Mouse (Mus musculus) MEL (cell line): ENCODE measurements around the gene Arid1b. TPM values are rescaled to one million over a fixed set of nuclear protein-coding genes. Genes with fewer than 3 reads are reported as not detected.

Experiments
- DNase-seq: peaks from one replicate; pipeline ENCODE4 v3.0.0; 2011; ENCODE audit warnings: low read depth, low spot score
- H3K27ac ChIP-seq: 2 replicates; pipeline ENCODE4 v1.5.1; 2012; ENCODE audit warnings: low read depth, mild to moderate bottlenecking, control low read depth, low read length, moderate library complexity; ENCODE audit not compliant: control insufficient read depth
- H3K27me3 ChIP-seq, 2 experiments: fragments of 150-350 bp in 1 of 2; sonication (generic) in 1 of 2; 2 replicates each; pipeline ENCODE4 v1.6.1; 2012; ENCODE audit warnings: low read length in 2 of 2, mild to moderate bottlenecking in 2 of 2, improper control_type of control experiment in 1 of 2, moderate library complexity in 1 of 2; ENCODE audit not compliant: insufficient read depth in 2 of 2, control insufficient read depth in 1 of 2
- H3K36me3 ChIP-seq, 2 experiments: 2 replicates each; pipeline ENCODE4 v1.6.1; 2012 to 2014; ENCODE audit warnings: low read length in 2 of 2, improper control_type of control experiment in 1 of 2, inconsistent platforms in 1 of 2, mild to moderate bottlenecking in 1 of 2; ENCODE audit not compliant: insufficient read depth in 2 of 2, control insufficient read depth in 1 of 2
- H3K4me1 ChIP-seq, 2 experiments: fragments of 150-350 bp in 1 of 2; sonication (generic) in 1 of 2; 2 replicates each; pipeline ENCODE4 v1.6.1; 2012; ENCODE audit warnings: low read length in 2 of 2, improper control_type of control experiment in 1 of 2, mild to moderate bottlenecking in 1 of 2; ENCODE audit not compliant: insufficient read depth in 2 of 2, control insufficient read depth in 1 of 2
- H3K4me3 ChIP-seq, 2 experiments: fragments of 150-350 bp in 1 of 2; sonication (generic) in 1 of 2; 2 replicates each; pipeline ENCODE4 v1.5.1; 2012; ENCODE audit warnings: low read depth in 2 of 2, low read length in 2 of 2, mild to moderate bottlenecking in 2 of 2, moderate library complexity in 2 of 2, control low read depth in 1 of 2, improper control_type of control experiment in 1 of 2; ENCODE audit not compliant: control insufficient read depth in 1 of 2, insufficient read depth in 1 of 2
- H3K79me2 ChIP-seq: 2 replicates; pipeline ENCODE4 v1.6.1; 2012; ENCODE audit warnings: mild to moderate bottlenecking, low read length, moderate library complexity; ENCODE audit not compliant: control insufficient read depth, poor library complexity, insufficient read depth
- H3K9ac ChIP-seq: 2 replicates; pipeline ENCODE4 v1.6.1; 2012; ENCODE audit warnings: low read depth, mild to moderate bottlenecking, control low read depth, low read length, moderate library complexity; ENCODE audit not compliant: control insufficient read depth, poor library complexity, severe bottlenecking
- H3K9me3 ChIP-seq: fragments of 150-350 bp; sonication (generic); replicated peaks from 2 replicates; pipeline ENCODE4 v1.6.1; 2012; ENCODE audit warnings: mild to moderate bottlenecking, low read length, improper control_type of control experiment, moderate library complexity; ENCODE audit not compliant: insufficient read depth
- BHLHE40 ChIP-seq: IDR thresholded peaks from 2 replicates; pipeline ENCODE4 v1.6.1; 2012; ENCODE audit warnings: low read depth, mild to moderate bottlenecking, inconsistent platforms, low read length, improper control_type of control experiment, borderline replicate concordance
- CHD1 ChIP-seq: IDR thresholded peaks from 2 replicates; pipeline ENCODE4 v1.6.1; 2012; ENCODE audit warnings: low read depth, mild to moderate bottlenecking, inconsistent platforms, low read length, improper control_type of control experiment
- CHD2 ChIP-seq: IDR thresholded peaks from 2 replicates; pipeline ENCODE4 v1.6.1; 2011; ENCODE audit warnings: low read length, improper control_type of control experiment
- ELF1 ChIP-seq: IDR thresholded peaks from 2 replicates; pipeline ENCODE4 v1.6.1; 2014; ENCODE audit warnings: low read depth, mild to moderate bottlenecking, inconsistent platforms, low read length, improper control_type of control experiment, moderate library complexity
- ETS1 ChIP-seq: IDR thresholded peaks from 2 replicates; pipeline ENCODE4 v1.6.1; 2012; ENCODE audit warnings: low read depth, mild to moderate bottlenecking, inconsistent platforms, low read length, improper control_type of control experiment, moderate library complexity
- GABPA ChIP-seq: IDR thresholded peaks from 2 replicates; pipeline ENCODE4 v1.6.1; 2012; ENCODE audit warnings: low read depth, mild to moderate bottlenecking, inconsistent platforms, low read length, improper control_type of control experiment, moderate library complexity
- KAT2A ChIP-seq: conservative IDR thresholded peaks from 2 replicates; pipeline ENCODE4 v1.6.1; 2012; ENCODE audit warnings: low read depth, low read length, improper control_type of control experiment, inconsistent platforms
- MEF2A ChIP-seq: IDR thresholded peaks from 2 replicates; pipeline ENCODE4 v1.6.1; 2014; ENCODE audit warnings: low read depth, mild to moderate bottlenecking, inconsistent platforms, low read length, improper control_type of control experiment; ENCODE audit not compliant: poor library complexity, insufficient replicate concordance, severe bottlenecking; ENCODE audit errors: extremely low read depth
- MXI1 ChIP-seq: IDR thresholded peaks from 2 replicates; pipeline ENCODE4 v1.6.1; 2011; ENCODE audit warnings: mild to moderate bottlenecking, low read depth, low read length, improper control_type of control experiment
- NELFE ChIP-seq: IDR thresholded peaks from 2 replicates; pipeline ENCODE4 v1.6.1; 2011; ENCODE audit warnings: low read depth, low read length, improper control_type of control experiment
- POLR2AphosphoS5 ChIP-seq: IDR thresholded peaks from 2 replicates; pipeline ENCODE4 v1.6.1; 2012; ENCODE audit warnings: low read depth, borderline replicate concordance, mild to moderate bottlenecking, inconsistent platforms, low read length, moderate library complexity, mixed read lengths
- RAD21 ChIP-seq: IDR thresholded peaks from 2 replicates; pipeline ENCODE4 v1.6.1; 2011; ENCODE audit warnings: mild to moderate bottlenecking, low read depth, low read length, improper control_type of control experiment
- RCOR1 ChIP-seq: IDR thresholded peaks from 2 replicates; pipeline ENCODE4 v1.6.1; 2012; ENCODE audit warnings: low read depth, mild to moderate bottlenecking, inconsistent platforms, low read length, improper control_type of control experiment
- SIN3A ChIP-seq: IDR thresholded peaks from 2 replicates; pipeline ENCODE4 v1.6.1; 2012; ENCODE audit warnings: low read length, improper control_type of control experiment, inconsistent platforms
- TAL1 ChIP-seq: IDR thresholded peaks from 2 replicates; pipeline ENCODE4 v1.6.1; 2012; ENCODE audit warnings: mild to moderate bottlenecking, inconsistent platforms, low read length, moderate library complexity, mixed read lengths
- TBP ChIP-seq: IDR thresholded peaks from 2 replicates; pipeline ENCODE4 v1.8.0; 2011; ENCODE audit warnings: low read depth, low read length, improper control_type of control experiment
- TCF12 ChIP-seq: IDR thresholded peaks from 2 replicates; pipeline ENCODE4 v1.6.1; 2014; ENCODE audit warnings: low read depth, mild to moderate bottlenecking, inconsistent platforms, low read length, improper control_type of control experiment, moderate library complexity
- UBTF ChIP-seq: IDR thresholded peaks from 2 replicates; pipeline ENCODE4 v1.6.1; 2012; ENCODE audit warnings: low read depth, mild to moderate bottlenecking, inconsistent platforms, low read length, improper control_type of control experiment, moderate library complexity, borderline replicate concordance; ENCODE audit not compliant: insufficient read depth
- USF2 ChIP-seq, 2 experiments: IDR thresholded peaks; 2 replicates each; pipeline ENCODE4 v1.6.1; 2011 to 2012; ENCODE audit warnings: improper control_type of control experiment in 2 of 2, low read length in 2 of 2, borderline replicate concordance in 1 of 2, inconsistent platforms in 1 of 2, low read depth in 1 of 2, mild to moderate bottlenecking in 1 of 2; ENCODE audit not compliant: insufficient read depth in 1 of 2
- ZC3H11A ChIP-seq: IDR thresholded peaks from 2 replicates; pipeline ENCODE4 v1.6.1; 2012; ENCODE audit warnings: low read depth, mild to moderate bottlenecking, inconsistent platforms, low read length, improper control_type of control experiment
- ZKSCAN1 ChIP-seq: IDR thresholded peaks from 2 replicates; pipeline ENCODE4 v1.6.1; 2012; ENCODE audit warnings: low read depth, mild to moderate bottlenecking, inconsistent platforms, low read length, improper control_type of control experiment, moderate library complexity
- ZMIZ1 ChIP-seq: IDR thresholded peaks from 2 replicates; pipeline ENCODE4 v1.6.1; 2012; ENCODE audit warnings: low read depth, mild to moderate bottlenecking, inconsistent platforms, low read length, improper control_type of control experiment, moderate library complexity
- ZNF384 ChIP-seq: IDR thresholded peaks from 2 replicates; pipeline ENCODE4 v1.6.1; 2012; ENCODE audit warnings: low read depth, mild to moderate bottlenecking, inconsistent platforms, low read length, improper control_type of control experiment
- polyA plus RNA-seq, 2 experiments: library from polyadenylated mRNA; stranded (reverse) in 1 of 2; unstranded in 1 of 2; fragments of >175 nt in 1 of 2; fragments of >200 nt in 1 of 2; gene quantifications; 2 replicates each; pipeline versions ENCODE4 v1.2.1 to v1.2.4; 2012; ENCODE audit warnings: low replicate concordance in 2 of 2, low read depth in 1 of 2; ENCODE audit not compliant: insufficient read length in 2 of 2, insufficient read depth in 1 of 2, missing spikeins in 1 of 2
- total RNA-seq: library from RNA; depleted of rRNA; stranded (reverse); fragments of 300-350 nt; gene quantifications from 2 replicates; pipeline ENCODE4 v1.2.3, GENCODE M21; 2012

Arid1b gene
- total and polyA plus RNA-seq, 3 experiments = 13.4 to 17.4 TPM; not detected in 1

DNA sequence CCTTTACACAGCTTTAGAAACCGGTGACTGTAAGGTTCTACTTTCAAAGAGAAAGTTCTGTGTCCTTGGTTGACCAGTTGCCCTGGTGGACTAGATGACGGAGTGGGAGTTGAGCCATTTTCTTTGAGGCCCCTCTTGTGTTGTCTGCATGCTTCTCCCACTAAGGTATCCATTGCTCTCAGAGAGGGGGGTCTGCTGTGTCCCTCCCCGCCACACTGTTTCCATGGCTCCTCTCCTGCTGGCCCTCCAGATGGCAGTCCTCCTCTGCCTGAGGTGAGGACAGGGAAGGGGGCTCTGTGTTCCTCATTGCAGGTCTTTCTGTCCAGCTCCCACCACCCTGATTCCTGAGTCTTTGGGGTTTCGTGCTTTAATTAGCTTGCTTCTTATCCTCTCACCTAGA is 62.5 kb downstream of the Arid1b start:
- no peak for TF ChIP-seq ZKSCAN1
- TF ChIP-seq ETS1 = no peak
- TF ChIP-seq POLR2AphosphoS5 = no peak
- no peak for TF ChIP-seq ELF1
- no peak for TF ChIP-seq UBTF
- TF ChIP-seq USF2 (IDR thresholded peaks at IDR 0.05; ENCODE audit: borderline replicate concordance in 1 of 2, insufficient read depth in 1 of 2, low read depth in 1 of 2, low read length in 2 of 2) = no peak
- TF ChIP-seq MEF2A = no peak
- TF ChIP-seq CHD1 = no peak
- H3K4me1 ChIP-seq = peaks cover 12 to 23% of the 10 kb centered on the region in 2 experiments
- peaks cover 0 to 20% of the 10 kb centered on the region in 2 experiments; a peak in 2 of 4 replicates for H3K36me3 ChIP-seq

DNA sequence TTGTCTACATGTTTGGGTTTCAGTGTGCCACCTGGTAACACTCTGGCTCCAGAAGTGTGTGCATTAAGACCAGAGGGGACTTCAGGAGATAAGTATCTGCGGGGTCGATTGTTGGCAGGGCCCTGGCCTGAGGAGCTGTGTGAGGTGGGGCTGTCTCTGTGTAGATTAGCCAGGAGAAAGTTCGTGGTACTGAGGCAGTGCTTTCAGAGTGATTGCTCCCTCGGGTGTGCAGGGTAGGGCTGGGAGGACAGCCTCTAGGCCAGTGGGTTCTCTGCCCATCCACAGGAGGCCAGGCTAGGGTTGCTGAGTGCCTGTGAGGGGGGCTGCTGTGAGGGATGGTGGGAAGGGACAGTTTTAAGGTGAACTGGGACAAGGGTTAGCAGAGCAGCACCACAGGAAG is 63.2 kb downstream of the Arid1b start:
- Histone ChIP-seq H3K36me3 (peaks cover 0 to 20% of the 10 kb centered on the region in 2 experiments; a peak in 2 of 4 replicates), H3K9me3 (no peaks in the 10 kb centered on the region)

More for the DNA sequence above, 62.5 kb downstream of the Arid1b start:
- H3K27ac ChIP-seq = no peak overlapping the region
- peaks cover 1% of the 10 kb centered on the region for H3K79me2 ChIP-seq
- no peaks in the 10 kb centered on the region for H3K27me3 ChIP-seq
- no peak for DNase-seq
- H3K4me3 ChIP-seq = no peak overlapping the region
- no peak overlapping the region for H3K9ac ChIP-seq
- no peaks in the 10 kb centered on the region for H3K9me3 ChIP-seq

DNA sequence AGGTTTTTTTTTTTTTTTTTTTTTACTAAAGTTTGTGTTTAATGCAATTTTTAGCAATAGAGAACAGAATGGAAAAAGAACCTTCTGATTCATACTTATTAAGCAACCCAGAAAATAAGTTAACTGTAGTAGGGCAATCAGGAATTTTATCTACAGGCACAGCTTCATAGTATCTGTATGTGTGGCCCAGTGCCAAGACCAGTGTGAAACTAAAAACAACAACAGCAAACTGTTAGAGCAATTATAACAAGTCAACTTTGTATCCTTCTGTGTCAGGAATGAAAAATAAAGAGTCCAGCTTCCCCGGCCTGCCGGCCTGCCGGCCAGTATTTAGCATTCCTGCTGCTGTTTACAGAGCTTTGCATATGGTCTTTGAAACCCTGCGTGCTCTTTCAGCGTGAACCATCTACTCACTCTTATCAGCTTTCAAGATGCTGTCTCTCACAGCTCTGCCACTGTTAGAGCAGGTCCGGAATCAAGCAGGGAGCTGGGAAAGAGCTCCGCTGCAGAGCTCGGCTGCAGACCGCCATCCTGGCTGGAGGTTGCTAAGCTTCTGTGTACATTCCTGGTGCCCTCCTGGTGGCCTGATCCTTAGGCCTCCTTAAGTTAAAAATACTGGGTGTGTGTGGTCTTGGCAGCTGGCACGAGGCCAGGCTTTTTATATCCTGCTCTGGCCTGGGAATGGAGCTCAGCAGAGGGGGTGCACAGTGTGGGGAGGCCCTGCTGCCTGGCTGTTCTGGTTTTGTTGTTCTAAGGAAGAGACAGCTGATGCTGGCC is 64.0 kb downstream of the Arid1b start:
- H3K27me3 ChIP-seq = no peaks in the 10 kb centered on the region
- peak overlapping the region; percentile 44 for H3K27ac ChIP-seq
- peak overlapping the region; percentile 11 to 29; a peak in 3 of 4 replicates for H3K4me3 ChIP-seq
- H3K79me2 ChIP-seq = peaks cover 1% of the 10 kb centered on the region
- peak; percentile 79 for DNase-seq
- H3K9me3 ChIP-seq = no peaks in the 10 kb centered on the region
- peaks cover 0 to 20% of the 10 kb centered on the region in 2 experiments; a peak in 2 of 4 replicates for H3K36me3 ChIP-seq
- H3K4me1 ChIP-seq = peaks cover 12 to 23% of the 10 kb centered on the region in 2 experiments
- 0 out of 2 replicates have a peak overlapping the region, but pooled peaks have one; percentile 10 for H3K9ac ChIP-seq
- TF ChIP-seq NELFE (no peak), ZNF384 (peak; percentile 44; the same call in 1 of the 2 replicates), BHLHE40 (no peak), CHD1 (no peak), SIN3A (peak; percentile 57), POLR2AphosphoS5 (no peak), TAL1 (peak; percentile 50), TBP (0 out of 2 replicates have a peak, but pooled peaks have one; percentile 12), TCF12 (peak; percentile 63), MXI1 (peak; percentile 80), RCOR1 (peak; percentile 87), ZC3H11A (no peak), ZMIZ1 (no peak), ELF1 (no peak), USF2 (IDR thresholded peaks at IDR 0.05; ENCODE audit: borderline replicate concordance in 1 of 2, insufficient read depth in 1 of 2, low read depth in 1 of 2, low read length in 2 of 2) (no peak)

More for the DNA sequence above, 63.2 kb downstream of the Arid1b start:
- TF ChIP-seq CHD2 (no peak), BHLHE40 (no peak), RCOR1 (no peak), GABPA (no peak), UBTF (no peak), KAT2A (no peak), RAD21 (no peak)
- TF ChIP-seq, all 39 proteins: peak for 0
- peak; percentile 34 for DNase-seq
- Histone ChIP-seq H3K9ac (no peak overlapping the region), H3K27ac (peak overlapping the region; percentile 26; the same call in 1 of the 2 replicates), H3K79me2 (peaks cover 1% of the 10 kb centered on the region), H3K4me1 (peaks cover 12 to 23% of the 10 kb centered on the region in 2 experiments), H3K27me3 (no peaks in the 10 kb centered on the region), H3K4me3 (no peak overlapping the region)
